Mouse (Mus musculus): ENCODE results near the gene Dpf2.

Dpf2 gene

GRCm38 (mm10) chr19:5913007-5913719 is at the start of gene Dpf2:
Dpf2 (minus strand) TSS chr19:5913010.
- no peak for DNase-seq

DNA sequence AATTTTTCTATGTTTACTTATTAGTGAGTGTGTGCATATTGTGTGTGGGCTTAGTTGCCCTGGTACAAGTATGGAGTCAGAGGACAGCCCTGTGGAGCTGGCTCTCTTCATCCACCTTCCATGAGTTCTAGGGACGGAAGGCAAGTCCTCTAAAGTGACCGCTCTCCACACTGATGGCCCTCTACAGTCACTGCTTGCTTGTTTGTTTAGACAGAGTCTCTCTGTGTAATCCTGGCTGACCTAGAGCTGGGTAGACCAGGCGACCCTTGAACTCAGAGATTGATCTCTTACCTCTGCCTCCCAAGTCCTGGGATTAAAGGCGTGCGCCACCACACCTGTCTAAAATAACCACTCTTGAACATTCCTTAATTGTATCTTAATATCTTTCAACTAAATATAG is 44.6 kb upstream of the Dpf2 start:
- no peak for DNase-seq

DNA sequence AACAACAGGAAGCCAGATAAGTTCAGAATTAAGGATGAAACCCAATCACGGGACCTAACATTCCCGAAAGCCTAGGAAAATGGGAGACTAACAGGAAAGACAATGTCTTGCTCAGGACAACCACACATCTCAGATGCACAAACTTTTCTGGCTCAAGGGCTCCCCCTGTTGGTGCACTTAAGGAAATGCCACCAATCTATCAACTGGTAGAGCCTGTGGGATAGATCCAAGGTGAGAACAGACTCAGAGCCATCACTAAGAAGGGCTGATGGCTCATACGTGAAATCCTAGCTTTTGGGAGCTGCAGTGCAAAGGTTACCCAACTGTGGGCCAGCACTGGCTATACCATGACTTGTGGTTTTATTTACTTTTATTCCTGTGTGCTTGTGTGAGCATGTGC is 43.9 kb upstream of the Dpf2 start:
- peak; percentile 90 for DNase-seq

DNA sequence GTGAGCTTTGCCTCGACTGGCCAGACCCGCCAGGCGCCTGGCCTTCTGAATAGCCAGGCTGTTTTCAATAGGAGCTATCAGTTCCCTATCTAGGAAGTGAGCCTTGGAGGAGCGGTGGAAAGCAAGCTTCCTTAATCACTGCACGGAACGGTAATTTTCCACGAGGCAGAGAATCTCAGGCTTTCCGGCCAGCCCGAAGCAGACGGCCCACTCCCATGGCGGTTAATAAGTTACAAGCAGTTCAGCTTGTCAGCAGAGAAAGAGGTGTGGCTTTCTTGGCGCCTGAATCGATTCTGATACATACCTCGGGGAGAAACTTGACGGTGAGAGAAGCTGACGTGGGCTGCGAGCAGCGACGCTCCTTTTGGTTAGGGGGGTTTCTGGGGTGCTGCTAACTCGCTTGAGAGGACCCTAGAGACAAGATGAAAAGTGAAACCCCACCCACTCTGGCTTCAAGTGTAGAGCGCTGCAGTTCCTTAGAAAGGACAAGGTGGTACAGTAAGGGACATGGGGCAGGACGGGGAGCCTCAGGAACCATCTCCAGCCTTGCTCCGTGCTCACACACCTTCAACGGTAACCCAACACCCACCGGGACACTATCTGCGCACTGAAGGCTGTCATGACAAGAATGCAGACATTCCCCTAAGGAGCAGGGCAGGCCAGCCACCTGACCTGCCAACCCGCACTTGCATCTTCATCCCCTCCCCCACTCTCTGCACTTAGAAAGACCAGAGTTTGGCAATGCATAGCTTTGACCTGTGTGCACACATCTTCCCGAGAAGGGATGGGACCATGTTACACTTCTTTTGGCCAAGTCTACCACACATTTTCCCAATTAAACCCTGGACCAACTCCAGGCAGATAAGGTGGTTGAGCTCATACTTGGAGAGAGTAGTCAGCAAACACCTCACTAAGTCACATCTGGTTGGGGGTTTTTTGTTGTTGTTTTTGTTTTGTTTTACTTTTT is 43.2 kb upstream of the Dpf2 start:
- no peak for DNase-seq

DNA sequence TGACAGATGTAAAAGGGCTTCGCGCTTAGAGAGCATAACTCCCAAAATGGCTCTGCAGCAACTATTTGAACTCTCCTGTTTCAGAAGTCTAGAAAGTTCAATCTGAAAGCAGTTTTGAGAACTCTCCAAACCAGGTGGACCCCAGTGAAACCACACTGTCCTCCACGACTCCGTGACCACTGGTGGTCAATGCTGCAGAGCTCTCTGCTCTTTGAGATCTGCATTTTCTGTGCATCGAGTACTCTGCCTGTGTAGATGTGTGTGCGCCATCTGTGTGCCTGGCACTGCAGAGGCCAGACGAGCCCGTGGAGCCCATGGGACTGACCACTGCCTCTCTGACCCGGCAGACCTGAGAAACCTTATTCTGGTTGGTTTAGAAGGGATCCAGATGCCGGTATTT is 42.1 kb upstream of the Dpf2 start:
- no peak for DNase-seq

GRCm38 (mm10) chr19:5954031-5954710 is 41.4 kb upstream of the Dpf2 start:
- DNase-seq, result no peak

- no peak for DNase-seq
Measured at GRCm38 (mm10) chr19:5953201-5953770, 40.5 kb upstream of the Dpf2 start.

GRCm38 (mm10) chr19:5952071-5952691 is 39.4 kb upstream of the Dpf2 start:
- peak; percentile 60 for DNase-seq

DNA sequence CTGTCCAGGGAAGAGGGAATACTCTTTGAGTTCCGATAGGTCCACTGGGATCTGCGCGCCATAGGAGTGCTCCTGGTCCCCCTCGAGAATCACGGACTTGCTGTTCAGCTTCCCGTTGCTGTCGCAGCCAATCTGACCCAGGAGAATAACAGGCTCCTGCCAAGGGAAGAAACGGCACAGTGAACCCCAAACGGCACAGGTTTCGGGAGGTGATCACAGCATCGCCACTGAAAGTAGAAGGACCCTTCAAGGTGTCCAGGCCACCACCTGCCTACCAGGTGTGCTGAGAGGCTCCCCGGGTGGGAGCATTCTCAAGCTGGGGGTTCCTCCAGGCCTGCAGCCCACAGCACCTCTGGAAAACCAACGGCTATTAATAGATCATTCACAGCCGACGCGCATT is 38.8 kb upstream of the Dpf2 start:
- DNase-seq, result no peak

DNA sequence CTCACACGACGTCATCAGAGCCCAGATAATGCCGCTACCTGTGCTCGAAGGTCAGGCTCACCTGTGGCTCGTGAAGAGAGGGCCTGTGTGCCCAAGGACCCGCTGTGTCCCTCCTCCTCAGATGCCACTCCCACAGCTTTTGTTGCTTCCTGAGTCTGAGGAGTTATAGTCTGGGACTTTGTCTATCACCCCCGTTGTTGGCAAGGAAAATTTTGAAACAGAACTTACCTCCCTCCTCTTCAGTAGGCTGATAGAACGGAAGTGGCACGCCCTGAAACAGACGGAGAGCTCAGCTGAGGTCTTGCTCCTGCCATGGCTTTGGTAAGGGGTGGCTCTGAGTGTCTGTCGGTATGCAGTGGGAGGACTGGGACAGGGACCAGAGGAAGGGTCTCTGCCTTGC is 37.4 kb upstream of the Dpf2 start:
- no peak for DNase-seq

- peak; percentile 55 for DNase-seq
Measured at GRCm38 (mm10) chr19:5945891-5946290, 33.1 kb upstream of the Dpf2 start.

DNA sequence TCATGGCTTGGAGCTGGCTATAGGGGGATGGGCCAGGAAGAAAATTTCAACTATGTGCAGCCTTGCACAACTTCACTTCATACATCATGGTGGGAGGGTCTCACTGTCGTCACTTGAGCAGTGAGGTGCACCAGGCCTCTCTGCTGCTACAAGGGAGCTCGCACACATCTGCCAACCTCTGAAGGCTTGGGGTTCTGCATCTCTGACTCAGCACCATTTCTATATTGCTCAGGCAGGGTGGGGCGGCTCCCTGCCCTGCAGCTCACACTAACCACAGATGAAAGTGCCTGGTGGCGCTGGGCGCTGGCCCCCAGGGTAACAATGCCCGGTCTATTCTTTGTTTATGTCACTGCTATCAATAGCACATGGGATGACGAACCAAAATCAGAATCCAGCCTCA is 32.2 kb upstream of the Dpf2 start:
- DNase-seq, result peak; percentile 58

DNA sequence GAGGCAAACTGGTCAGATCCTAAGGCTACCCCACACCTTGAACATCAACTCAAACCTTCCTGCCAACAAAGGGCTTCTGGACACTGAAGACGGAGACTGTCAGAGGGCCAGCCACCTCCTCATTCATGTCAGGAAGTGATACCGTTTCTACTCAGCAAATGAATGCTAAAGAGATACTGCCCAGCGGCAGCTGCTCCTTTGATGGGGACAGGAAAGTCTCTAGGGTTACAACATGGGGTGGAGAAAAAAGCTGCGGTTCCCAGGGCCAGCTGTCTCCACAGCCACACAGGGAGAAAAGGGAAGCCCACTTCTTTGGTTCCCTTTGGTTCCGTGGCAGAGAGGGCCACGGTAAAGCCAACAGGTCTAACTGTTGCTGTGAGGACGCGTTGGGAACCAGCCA is 31.3 kb upstream of the Dpf2 start:
- DNase-seq, result no peak

DNA sequence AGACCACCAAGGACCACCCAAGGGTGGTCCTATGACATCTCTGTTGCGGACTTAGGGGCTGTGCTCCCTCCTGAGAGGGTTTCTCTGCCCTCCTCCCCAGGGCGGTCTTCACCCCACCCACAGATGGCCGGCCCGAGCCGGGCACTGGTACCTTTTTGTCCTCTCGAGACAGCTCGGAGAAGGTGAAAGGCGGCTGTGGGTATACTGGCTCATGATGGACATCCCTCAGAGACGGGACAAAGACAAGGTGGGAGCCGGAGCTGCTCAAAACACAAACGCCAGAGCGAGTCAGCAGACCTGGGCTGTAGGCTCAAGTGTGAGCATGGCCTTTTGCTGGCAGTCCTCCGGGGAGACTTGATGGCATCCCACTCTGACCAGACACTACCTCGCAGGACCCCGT is 30.6 kb upstream of the Dpf2 start:
- no peak for DNase-seq

DNA sequence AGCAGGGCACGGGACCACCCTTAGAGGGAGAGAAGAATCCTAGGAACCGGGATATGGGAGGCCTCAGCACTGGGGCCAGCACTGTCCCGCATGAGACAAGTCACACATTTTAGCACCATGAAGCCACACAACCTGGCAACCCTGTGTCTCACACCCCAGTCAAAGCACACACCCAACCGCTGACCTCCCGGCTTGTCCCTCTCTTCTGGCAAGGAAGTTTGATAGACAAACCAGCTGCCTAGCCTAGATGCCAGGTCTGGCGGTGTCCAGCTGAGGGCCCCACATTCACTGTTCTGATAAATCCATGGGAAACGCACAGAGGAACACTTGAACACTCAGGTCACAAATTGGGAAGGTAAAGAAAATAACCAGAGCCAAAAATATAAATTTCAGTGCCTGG is 29.8 kb upstream of the Dpf2 start:
- no peak for DNase-seq

DNA sequence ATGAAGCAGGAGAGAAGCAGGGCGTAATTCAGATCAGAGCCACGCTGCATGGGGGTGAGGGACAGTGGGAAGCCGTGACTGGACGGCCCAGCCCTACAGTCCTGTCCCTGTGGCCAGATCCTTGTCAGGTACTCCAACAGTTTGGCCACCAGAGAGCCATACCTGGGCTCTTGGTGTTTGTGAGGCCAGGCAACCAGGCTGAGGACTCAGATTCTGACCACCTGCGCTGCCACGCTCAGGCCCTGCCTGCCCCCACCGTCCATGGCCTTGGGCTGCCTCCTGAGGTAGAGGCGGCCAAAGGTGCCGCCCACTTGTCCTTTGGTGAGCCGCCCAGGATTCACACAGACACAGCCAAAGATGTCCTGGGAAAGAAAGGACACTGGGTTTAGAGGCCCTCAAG is 27.8 kb upstream of the Dpf2 start:
- no peak for DNase-seq

DNA sequence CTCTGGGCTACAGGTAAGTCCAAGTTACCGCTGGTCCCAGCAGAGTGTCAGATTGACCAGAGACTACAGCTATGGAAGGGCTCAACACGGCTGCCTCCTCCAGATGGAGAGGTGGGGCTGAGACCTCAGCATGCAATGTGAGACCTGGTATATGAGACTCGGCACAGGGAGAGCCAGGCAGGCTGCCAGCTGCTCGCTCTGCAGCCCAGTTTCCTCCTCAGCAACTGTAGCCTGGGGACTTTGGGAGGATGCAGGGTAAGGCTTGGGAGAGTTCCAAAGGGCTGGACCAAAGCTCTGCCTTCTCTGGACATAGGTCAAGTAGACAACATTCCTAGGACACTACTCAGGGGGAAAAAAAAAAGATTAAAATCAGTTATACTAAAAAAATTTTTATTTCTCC is 27.4 kb upstream of the Dpf2 start:
- DNase-seq, result peak; percentile 83

- no peak for DNase-seq
Measured at GRCm38 (mm10) chr19:5939715-5940114, 26.9 kb upstream of the Dpf2 start.

GRCm38 (mm10) chr19:5938516-5938915 is 25.7 kb upstream of the Dpf2 start:
- no peak for DNase-seq

GRCm38 (mm10) chr19:5937836-5938406 is 25.1 kb upstream of the Dpf2 start:
- no peak for DNase-seq

DNA sequence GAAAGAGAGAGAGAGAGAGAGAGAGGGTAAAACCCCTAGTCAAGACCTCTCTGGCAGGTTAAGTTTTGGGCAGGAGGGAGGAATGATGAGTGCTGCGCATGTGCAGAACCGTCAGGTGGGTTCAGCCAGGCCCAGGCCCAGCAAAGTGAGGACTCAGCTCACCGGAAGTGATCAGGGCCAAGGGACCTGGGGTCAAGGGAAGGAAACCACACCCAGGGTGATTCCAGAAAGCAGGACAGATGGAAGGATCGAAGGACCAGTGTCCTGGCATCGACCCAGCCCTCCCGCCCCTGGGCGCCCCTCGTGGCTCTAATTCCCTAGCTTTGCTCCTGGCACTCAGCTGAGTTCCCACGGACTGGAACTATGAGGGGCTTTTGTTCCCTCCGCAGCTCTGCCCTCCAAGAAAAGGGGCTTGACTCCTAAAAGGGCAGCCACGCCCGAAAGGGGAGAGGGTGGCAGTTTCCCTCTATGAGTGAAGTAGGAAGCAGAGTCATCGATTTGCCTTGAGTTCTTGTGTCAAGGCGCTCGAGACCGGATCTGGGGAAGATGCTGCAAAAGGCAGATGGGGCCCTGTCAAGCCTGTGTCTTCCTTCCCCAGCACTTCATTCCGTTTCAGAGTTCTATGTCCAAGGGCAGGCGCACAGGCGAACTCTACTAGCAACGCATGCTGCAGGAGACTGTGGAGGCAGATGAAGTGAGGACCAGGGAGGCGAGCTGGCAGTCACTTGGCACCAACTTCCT is 24.5 kb upstream of the Dpf2 start:
- DNase-seq, result peak; percentile 44

GRCm38 (mm10) chr19:5935691-5936090 is 22.9 kb upstream of the Dpf2 start:
- DNase-seq, result no peak
